Mouse (Mus musculus) embryonic fibroblast, embryonic 13.5 days (primary cell): Measurements from ENCODE around the gene Gab2.

Experiments used
- CTCF ChIP-seq: IDR thresholded peaks from 2 replicates; pipeline ENCODE4 v1.5.1; 2011; ENCODE audit warnings: mild to moderate bottlenecking, control low read depth, low read length, moderate library complexity, borderline replicate concordance; ENCODE audit not compliant: insufficient read depth
- POLR2A ChIP-seq: IDR thresholded peaks from 2 replicates; pipeline ENCODE4 v1.6.1; 2011; ENCODE audit warnings: low read depth, mild to moderate bottlenecking, control low read depth, low read length, moderate library complexity

- TF ChIP-seq CTCF (no peak), POLR2A (no peak)
Observed at GRCm38 (mm10) chr7:97211117-97211516, 129.7 kb downstream of the Gab2 start.
